Mouse (Mus musculus): ENCODE measurements around the gene Cgnl1. TPM values are rescaled to one million over a fixed set of nuclear protein-coding genes. Genes with fewer than 3 reads are reported as not detected.

Gene Cgnl1
- polyA plus RNA-seq, 1 experiment from 2014 or later: 7.0 TPM

- H3K36me3 ChIP-seq (ENCODE audit: control insufficient read depth, insufficient read depth, low read length): no peaks in the 10 kb centered on the region
- no peak overlapping the region for H3K9ac ChIP-seq (ENCODE audit: low read depth, low read length)
- H3K4me2 ChIP-seq (ENCODE audit: low read depth, low read length): no peak overlapping the region
- 48% methylated on average over 4 of the region's 4 CpGs for WGBS
- H3K27me3 ChIP-seq (replicated peaks; ENCODE audit: control insufficient read depth, insufficient read depth, low read length): no peaks in the 10 kb centered on the region
- no peaks in the 10 kb centered on the region for H3K9me3 ChIP-seq (ENCODE audit: control insufficient read depth, low read length)
- ATAC-seq: no peak
- H3K27ac ChIP-seq (ENCODE audit: low read length): no peak overlapping the region
- H3K4me1 ChIP-seq (ENCODE audit: control insufficient read depth, insufficient read depth, low read length): no peaks in the 10 kb centered on the region
- no peak overlapping the region for H3K4me3 ChIP-seq (ENCODE audit: low read length)
Measured at GRCm38 (mm10) chr9:71807801-71808200, 36.4 kb upstream of the Cgnl1 start.

GRCm38 (mm10) chr9:71806422-71806805, 35.0 kb upstream of the Cgnl1 start:
- H3K4me1 ChIP-seq (ENCODE audit: control insufficient read depth, insufficient read depth, low read length): no peaks in the 10 kb centered on the region
- no peak overlapping the region for H3K4me3 ChIP-seq (ENCODE audit: low read length)
- no peak; the same call in 1 of the 2 replicates for ATAC-seq
- no peak overlapping the region for H3K4me2 ChIP-seq (ENCODE audit: low read depth, low read length)
- 0% methylated on average over 2 of the region's 2 CpGs for WGBS
- no peak overlapping the region for H3K9ac ChIP-seq (ENCODE audit: low read depth, low read length)
- no peaks in the 10 kb centered on the region for H3K36me3 ChIP-seq (ENCODE audit: control insufficient read depth, insufficient read depth, low read length)
- H3K9me3 ChIP-seq (ENCODE audit: control insufficient read depth, low read length): no peaks in the 10 kb centered on the region
- no peaks in the 10 kb centered on the region for H3K27me3 ChIP-seq (replicated peaks; ENCODE audit: control insufficient read depth, insufficient read depth, low read length)
- H3K27ac ChIP-seq (ENCODE audit: low read length): no peak overlapping the region

GRCm38 (mm10) chr9:71805646-71806421, 34.4 kb upstream of the Cgnl1 start:
- WGBS: 70% methylated on average over 6 of the region's 6 CpGs
- Histone ChIP-seq H3K27me3 (replicated peaks; ENCODE audit: control insufficient read depth, insufficient read depth, low read length) (no peaks in the 10 kb centered on the region), H3K36me3 (ENCODE audit: control insufficient read depth, insufficient read depth, low read length) (no peaks in the 10 kb centered on the region), H3K4me1 (ENCODE audit: control insufficient read depth, insufficient read depth, low read length) (no peaks in the 10 kb centered on the region), H3K9me3 (ENCODE audit: control insufficient read depth, low read length) (no peaks in the 10 kb centered on the region), H3K27ac (ENCODE audit: low read length) (no peak overlapping the region), H3K9ac (ENCODE audit: low read depth, low read length) (no peak overlapping the region), H3K4me3 (ENCODE audit: low read length) (no peak overlapping the region), H3K4me2 (ENCODE audit: low read depth, low read length) (no peak overlapping the region)
- ATAC-seq: no peak

- 35% methylated on average over 6 of the region's 6 CpGs for WGBS
- H3K27me3 ChIP-seq (replicated peaks; ENCODE audit: control insufficient read depth, insufficient read depth, low read length): no peaks in the 10 kb centered on the region
Measured at GRCm38 (mm10) chr9:71804116-71804515, 32.7 kb upstream of the Cgnl1 start.

GRCm38 (mm10) chr9:71803281-71803680, 31.9 kb upstream of the Cgnl1 start:
- 44% methylated on average over 7 of the region's 7 CpGs for WGBS
- Histone ChIP-seq H3K27ac (ENCODE audit: low read length) (no peak overlapping the region), H3K4me2 (ENCODE audit: low read depth, low read length) (no peak overlapping the region), H3K4me1 (ENCODE audit: control insufficient read depth, insufficient read depth, low read length) (no peaks in the 10 kb centered on the region), H3K36me3 (ENCODE audit: control insufficient read depth, insufficient read depth, low read length) (no peaks in the 10 kb centered on the region), H3K27me3 (replicated peaks; ENCODE audit: control insufficient read depth, insufficient read depth, low read length) (no peaks in the 10 kb centered on the region), H3K9me3 (ENCODE audit: control insufficient read depth, low read length) (no peaks in the 10 kb centered on the region), H3K9ac (ENCODE audit: low read depth, low read length) (no peak overlapping the region), H3K4me3 (ENCODE audit: low read length) (no peak overlapping the region)
- no peak for ATAC-seq

More at GRCm38 (mm10) chr9:71804116-71804515, 32.7 kb upstream of the Cgnl1 start:
- Histone ChIP-seq H3K27ac (ENCODE audit: low read length) (no peak overlapping the region), H3K4me3 (ENCODE audit: low read length) (no peak overlapping the region), H3K4me2 (ENCODE audit: low read depth, low read length) (no peak overlapping the region), H3K4me1 (ENCODE audit: control insufficient read depth, insufficient read depth, low read length) (no peaks in the 10 kb centered on the region), H3K9ac (ENCODE audit: low read depth, low read length) (no peak overlapping the region), H3K36me3 (ENCODE audit: control insufficient read depth, insufficient read depth, low read length) (no peaks in the 10 kb centered on the region), H3K9me3 (ENCODE audit: control insufficient read depth, low read length) (no peaks in the 10 kb centered on the region)
- ATAC-seq: no peak

- no peak for ATAC-seq
- 88% methylated on average over 5 of the region's 5 CpGs for WGBS
Measured at GRCm38 (mm10) chr9:71799598-71799997, 28.2 kb upstream of the Cgnl1 start.

GRCm38 (mm10) chr9:71798176-71798575, 26.8 kb upstream of the Cgnl1 start:
- H3K36me3 ChIP-seq (ENCODE audit: control insufficient read depth, insufficient read depth, low read length): no peaks in the 10 kb centered on the region
- H3K4me1 ChIP-seq (ENCODE audit: control insufficient read depth, insufficient read depth, low read length): no peaks in the 10 kb centered on the region
- WGBS: 65% methylated on average over 5 of the region's 5 CpGs
- ATAC-seq: no peak
- no peaks in the 10 kb centered on the region for H3K27me3 ChIP-seq (replicated peaks; ENCODE audit: control insufficient read depth, insufficient read depth, low read length)
- H3K9me3 ChIP-seq (ENCODE audit: control insufficient read depth, low read length): no peaks in the 10 kb centered on the region
- no peak overlapping the region for H3K4me3 ChIP-seq (ENCODE audit: low read length)
- no peak overlapping the region for H3K27ac ChIP-seq (ENCODE audit: low read length)
- no peak overlapping the region for H3K4me2 ChIP-seq (ENCODE audit: low read depth, low read length)
- no peak overlapping the region for H3K9ac ChIP-seq (ENCODE audit: low read depth, low read length)

More at GRCm38 (mm10) chr9:71799598-71799997, 28.2 kb upstream of the Cgnl1 start:
- Histone ChIP-seq H3K4me3 (ENCODE audit: low read length) (no peak overlapping the region), H3K4me2 (ENCODE audit: low read depth, low read length) (no peak overlapping the region), H3K9ac (ENCODE audit: low read depth, low read length) (no peak overlapping the region), H3K36me3 (ENCODE audit: control insufficient read depth, insufficient read depth, low read length) (no peaks in the 10 kb centered on the region), H3K27me3 (replicated peaks; ENCODE audit: control insufficient read depth, insufficient read depth, low read length) (no peaks in the 10 kb centered on the region), H3K4me1 (ENCODE audit: control insufficient read depth, insufficient read depth, low read length) (no peaks in the 10 kb centered on the region), H3K9me3 (ENCODE audit: control insufficient read depth, low read length) (no peaks in the 10 kb centered on the region), H3K27ac (ENCODE audit: low read length) (no peak overlapping the region)

- ATAC-seq: no peak
- Histone ChIP-seq H3K4me3 (ENCODE audit: low read length) (no peak overlapping the region), H3K4me1 (ENCODE audit: control insufficient read depth, insufficient read depth, low read length) (no peaks in the 10 kb centered on the region), H3K9me3 (ENCODE audit: control insufficient read depth, low read length) (peaks cover 6% of the 10 kb centered on the region; the same call in 1 of the 2 replicates), H3K27me3 (replicated peaks; ENCODE audit: control insufficient read depth, insufficient read depth, low read length) (no peaks in the 10 kb centered on the region), H3K4me2 (ENCODE audit: low read depth, low read length) (no peak overlapping the region), H3K9ac (ENCODE audit: low read depth, low read length) (no peak overlapping the region), H3K27ac (ENCODE audit: low read length) (no peak overlapping the region), H3K36me3 (ENCODE audit: control insufficient read depth, insufficient read depth, low read length) (no peaks in the 10 kb centered on the region)
- 93% methylated on average over 3 of the region's 3 CpGs for WGBS
Measured at GRCm38 (mm10) chr9:71777404-71777803, 6.0 kb upstream of the Cgnl1 start.

GRCm38 (mm10) chr9:71776337-71776736, 4.9 kb upstream of the Cgnl1 start:
- H3K36me3 ChIP-seq (ENCODE audit: control insufficient read depth, insufficient read depth, low read length): no peaks in the 10 kb centered on the region
- H3K4me2 ChIP-seq (ENCODE audit: low read depth, low read length): no peak overlapping the region
- H3K9ac ChIP-seq (ENCODE audit: low read depth, low read length): no peak overlapping the region
- no peaks in the 10 kb centered on the region for H3K27me3 ChIP-seq (replicated peaks; ENCODE audit: control insufficient read depth, insufficient read depth, low read length)
- no peak for ATAC-seq
- H3K9me3 ChIP-seq (ENCODE audit: control insufficient read depth, low read length): peaks cover 6% of the 10 kb centered on the region; the same call in 1 of the 2 replicates
- H3K4me3 ChIP-seq (ENCODE audit: low read length): no peak overlapping the region
- no peaks in the 10 kb centered on the region for H3K4me1 ChIP-seq (ENCODE audit: control insufficient read depth, insufficient read depth, low read length)
- WGBS: 75% methylated on average over 3 of the region's 3 CpGs
- H3K27ac ChIP-seq (ENCODE audit: low read length): no peak overlapping the region
